Mouse (Mus musculus): ENCODE data around the gene Als2cr12. TPM values are rescaled to one million over a fixed set of nuclear protein-coding genes. Genes with fewer than 3 reads are reported as not detected.
"Not testable (repeated sequence)": the region's sequence is repeated elsewhere in the genome, so short reads cannot be mapped to it uniquely, and the experiment has no call there.

Gene Als2cr12
- polyA plus RNA-seq, 1 experiment from 2014 or later = not detected

GRCm38 (mm10) chr1:58699988-58700387, 4.2 kb upstream of the Als2cr12 start:
- 43% methylated on average over 3 of the region's 3 CpGs for WGBS
- no peak for ATAC-seq (replicated peaks; ENCODE audit: extremely low read depth, insufficient read depth, low FRiP score)
- 0 out of 2 replicates have a peak, but pooled peaks cover 3% of the 10 kb centered on the region for H3K9me3 ChIP-seq (replicated peaks; ENCODE audit: control insufficient read depth, low read length)
- no peak overlapping the region for H3K27ac ChIP-seq (ENCODE audit: low read length)
- H3K36me3 ChIP-seq (ENCODE audit: control insufficient read depth, insufficient read depth) = no peaks in the 10 kb centered on the region
- no peak overlapping the region for H3K4me3 ChIP-seq (ENCODE audit: low read length)
- no peaks in the 10 kb centered on the region for H3K4me1 ChIP-seq (ENCODE audit: control insufficient read depth, insufficient read depth, low read length)
- H3K4me2 ChIP-seq (ENCODE audit: low read depth, low read length) = no peak overlapping the region
- H3K27me3 ChIP-seq (ENCODE audit: control insufficient read depth, insufficient read depth, low read length) = no peaks in the 10 kb centered on the region
- no peak overlapping the region for H3K9ac ChIP-seq (ENCODE audit: low read length)

- H3K27ac ChIP-seq (ENCODE audit: low read length) = no peak overlapping the region
- H3K9ac ChIP-seq (ENCODE audit: low read length) = no peak overlapping the region
- no peaks in the 10 kb centered on the region for H3K9me3 ChIP-seq (replicated peaks; ENCODE audit: control insufficient read depth, low read length)
- H3K4me3 ChIP-seq (ENCODE audit: low read length) = no peak overlapping the region
- no peaks in the 10 kb centered on the region for H3K36me3 ChIP-seq (ENCODE audit: control insufficient read depth, insufficient read depth)
- H3K4me2 ChIP-seq (ENCODE audit: low read depth, low read length) = no peak overlapping the region
- H3K27me3 ChIP-seq (ENCODE audit: control insufficient read depth, insufficient read depth, low read length) = no peaks in the 10 kb centered on the region
- 74% methylated on average over 4 of the region's 4 CpGs for WGBS
- ATAC-seq (replicated peaks; ENCODE audit: extremely low read depth, insufficient read depth, low FRiP score) = no peak
- no peaks in the 10 kb centered on the region for H3K4me1 ChIP-seq (ENCODE audit: control insufficient read depth, insufficient read depth, low read length)
Measured at GRCm38 (mm10) chr1:58698781-58699180, 3.0 kb upstream of the Als2cr12 start.

GRCm38 (mm10) chr1:58697607-58698006, 1.8 kb upstream of the Als2cr12 start:
- H3K4me1 ChIP-seq (ENCODE audit: control insufficient read depth, insufficient read depth, low read length); H3K9me3 ChIP-seq (replicated peaks; ENCODE audit: control insufficient read depth, low read length); H3K9ac ChIP-seq (ENCODE audit: low read length); H3K27me3 ChIP-seq (ENCODE audit: control insufficient read depth, insufficient read depth, low read length); H3K4me3 ChIP-seq (ENCODE audit: low read length); H3K4me2 ChIP-seq (ENCODE audit: low read depth, low read length); ATAC-seq (replicated peaks; ENCODE audit: extremely low read depth, insufficient read depth, low FRiP score); H3K27ac ChIP-seq (ENCODE audit: low read length); H3K36me3 ChIP-seq (ENCODE audit: control insufficient read depth, insufficient read depth): not testable (repeated sequence)
- WGBS = 52% methylated on average over 1 of the region's 1 CpGs

- Histone ChIP-seq H3K4me1 (ENCODE audit: control insufficient read depth, insufficient read depth, low read length) (no peaks in the 10 kb centered on the region), H3K4me2 (ENCODE audit: low read depth, low read length) (no peak overlapping the region), H3K9ac (ENCODE audit: low read length) (no peak overlapping the region), H3K27ac (ENCODE audit: low read length) (no peak overlapping the region), H3K4me3 (ENCODE audit: low read length) (no peak overlapping the region), H3K36me3 (ENCODE audit: control insufficient read depth, insufficient read depth) (no peaks in the 10 kb centered on the region), H3K27me3 (ENCODE audit: control insufficient read depth, insufficient read depth, low read length) (no peaks in the 10 kb centered on the region), H3K9me3 (replicated peaks; ENCODE audit: control insufficient read depth, low read length) (0 out of 2 replicates have a peak, but pooled peaks cover 2% of the 10 kb centered on the region)
- WGBS = 77% methylated on average over 1 of the region's 1 CpGs
- ATAC-seq (replicated peaks; ENCODE audit: extremely low read depth, insufficient read depth, low FRiP score) = no peak
Measured at GRCm38 (mm10) chr1:58693696-58694095, 2.1 kb downstream of the Als2cr12 start.

- not testable (repeated sequence) for H3K4me3 ChIP-seq (ENCODE audit: low read length); H3K27ac ChIP-seq (ENCODE audit: low read length); ATAC-seq (replicated peaks; ENCODE audit: extremely low read depth, insufficient read depth, low FRiP score); H3K9ac ChIP-seq (ENCODE audit: low read length); H3K4me1 ChIP-seq (ENCODE audit: control insufficient read depth, insufficient read depth, low read length); H3K27me3 ChIP-seq (ENCODE audit: control insufficient read depth, insufficient read depth, low read length); H3K4me2 ChIP-seq (ENCODE audit: low read depth, low read length); H3K36me3 ChIP-seq (ENCODE audit: control insufficient read depth, insufficient read depth); H3K9me3 ChIP-seq (replicated peaks; ENCODE audit: control insufficient read depth, low read length)
- 42% methylated on average over 1 of the region's 1 CpGs for WGBS
Measured at GRCm38 (mm10) chr1:58691718-58692117, 4.1 kb downstream of the Als2cr12 start.

- WGBS = 75% methylated on average over 2 of the region's 3 CpGs
- ATAC-seq (replicated peaks; ENCODE audit: extremely low read depth, insufficient read depth, low FRiP score); H3K36me3 ChIP-seq (ENCODE audit: control insufficient read depth, insufficient read depth): not testable (repeated sequence)
Measured at GRCm38 (mm10) chr1:58690834-58691488, 4.8 kb downstream of the Als2cr12 start.

GRCm38 (mm10) chr1:58690006-58690744, 5.6 kb downstream of the Als2cr12 start:
- 60% methylated on average over 6 of the region's 6 CpGs for WGBS
- no peak overlapping the region for H3K4me3 ChIP-seq (ENCODE audit: low read length)

More at GRCm38 (mm10) chr1:58690834-58691488, 4.8 kb downstream of the Als2cr12 start:
- not testable (repeated sequence) for H3K9ac ChIP-seq (ENCODE audit: low read length); H3K4me3 ChIP-seq (ENCODE audit: low read length); H3K4me1 ChIP-seq (ENCODE audit: control insufficient read depth, insufficient read depth, low read length); H3K27ac ChIP-seq (ENCODE audit: low read length); H3K27me3 ChIP-seq (ENCODE audit: control insufficient read depth, insufficient read depth, low read length); H3K4me2 ChIP-seq (ENCODE audit: low read depth, low read length); H3K9me3 ChIP-seq (replicated peaks; ENCODE audit: control insufficient read depth, low read length)

GRCm38 (mm10) chr1:58689426-58689825, 6.4 kb downstream of the Als2cr12 start:
- Histone ChIP-seq H3K27me3 (ENCODE audit: control insufficient read depth, insufficient read depth, low read length) (no peaks in the 10 kb centered on the region), H3K36me3 (ENCODE audit: control insufficient read depth, insufficient read depth) (no peaks in the 10 kb centered on the region), H3K9ac (ENCODE audit: low read length) (no peak overlapping the region), H3K27ac (ENCODE audit: low read length) (no peak overlapping the region), H3K4me3 (ENCODE audit: low read length) (no peak overlapping the region), H3K9me3 (replicated peaks; ENCODE audit: control insufficient read depth, low read length) (0 out of 2 replicates have a peak, but pooled peaks cover 2% of the 10 kb centered on the region), H3K4me1 (ENCODE audit: control insufficient read depth, insufficient read depth, low read length) (no peaks in the 10 kb centered on the region), H3K4me2 (ENCODE audit: low read depth, low read length) (no peak overlapping the region)
- WGBS = 89% methylated on average over 1 of the region's 1 CpGs
- no peak for ATAC-seq (replicated peaks; ENCODE audit: extremely low read depth, insufficient read depth, low FRiP score)

More at GRCm38 (mm10) chr1:58690006-58690744, 5.6 kb downstream of the Als2cr12 start:
- Histone ChIP-seq H3K4me2 (ENCODE audit: low read depth, low read length) (no peak overlapping the region), H3K9ac (ENCODE audit: low read length) (no peak overlapping the region), H3K4me1 (ENCODE audit: control insufficient read depth, insufficient read depth, low read length) (no peaks in the 10 kb centered on the region), H3K27ac (ENCODE audit: low read length) (no peak overlapping the region), H3K36me3 (ENCODE audit: control insufficient read depth, insufficient read depth) (no peaks in the 10 kb centered on the region), H3K27me3 (ENCODE audit: control insufficient read depth, insufficient read depth, low read length) (no peaks in the 10 kb centered on the region), H3K9me3 (replicated peaks; ENCODE audit: control insufficient read depth, low read length) (0 out of 2 replicates have a peak, but pooled peaks cover 2% of the 10 kb centered on the region)
- no peak for ATAC-seq (replicated peaks; ENCODE audit: extremely low read depth, insufficient read depth, low FRiP score)

GRCm38 (mm10) chr1:58678412-58678811, 17.4 kb downstream of the Als2cr12 start:
- not testable (repeated sequence) for H3K27me3 ChIP-seq (ENCODE audit: control insufficient read depth, insufficient read depth, low read length); H3K4me2 ChIP-seq (ENCODE audit: low read depth, low read length); H3K9me3 ChIP-seq (replicated peaks; ENCODE audit: control insufficient read depth, low read length); H3K36me3 ChIP-seq (ENCODE audit: control insufficient read depth, insufficient read depth); H3K27ac ChIP-seq (ENCODE audit: low read length); H3K9ac ChIP-seq (ENCODE audit: low read length); H3K4me1 ChIP-seq (ENCODE audit: control insufficient read depth, insufficient read depth, low read length); H3K4me3 ChIP-seq (ENCODE audit: low read length); ATAC-seq (replicated peaks; ENCODE audit: extremely low read depth, insufficient read depth, low FRiP score)
- WGBS = 30% methylated on average over 5 of the region's 5 CpGs

Data from heart, embryonic 16.5 days (tissue).